7 mouse cellular contexts compared by ENCODE assay signal in the genomic region with DNA sequence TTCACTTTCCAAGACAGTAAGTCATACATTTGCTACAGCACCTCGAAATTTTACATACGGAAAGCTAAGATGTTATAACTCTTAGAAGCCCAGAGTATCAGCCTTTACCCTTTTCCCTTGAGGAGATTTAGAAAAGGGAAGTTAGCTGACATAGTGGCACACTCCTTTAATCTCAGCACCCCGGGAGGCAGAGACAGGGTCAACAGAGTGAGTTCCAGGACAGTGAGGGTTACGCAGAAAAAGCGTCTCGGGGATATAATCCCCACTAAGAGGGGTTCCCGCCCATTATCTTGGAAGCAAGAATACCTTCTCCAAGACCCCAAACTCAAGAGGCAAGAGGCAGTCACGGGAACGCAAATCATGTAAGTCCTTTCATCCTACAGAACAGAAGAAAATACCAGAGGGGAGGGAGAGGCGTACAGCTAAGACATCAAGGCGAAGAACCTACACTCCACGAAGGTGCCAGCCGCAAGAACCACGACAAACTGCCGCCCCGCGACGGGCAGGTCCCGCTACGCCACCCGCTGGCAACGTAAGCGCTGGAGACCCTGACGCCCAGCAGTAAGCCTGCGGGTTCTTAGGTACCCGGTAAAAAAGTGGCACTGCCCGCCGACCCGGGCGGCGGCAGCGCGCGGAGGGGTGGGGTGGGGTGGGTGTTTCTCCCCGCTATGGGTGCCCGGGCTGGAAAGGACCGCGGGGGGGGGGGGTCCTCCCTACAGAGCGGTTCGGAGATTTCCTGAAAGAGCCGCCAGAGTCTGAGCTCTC. TPM values are rescaled to one million over a fixed set of nuclear protein-coding genes. Genes with fewer than 3 reads are reported as not detected.
DNase-seq lines count a peak whose midpoint lies in the region; ATAC-seq and TF ChIP-seq lines count a peak whose summit lies in the region.

No protein-coding gene starts in this region.

- peaks cover 56% of the 10 kb centered on the region for H3K79me2 ChIP-seq in macrophage (ENCODE audit: inconsistent target)

- TF ChIP-seq CTCF in E14TG2a.4 (conservative IDR thresholded peaks at IDR 0.05; ENCODE audit: low read length): no peak

- peak overlapping the region; percentile 92 for H3K4me2 ChIP-seq in embryonic facial prominence, embryonic 13.5 days

- H3K4me3 ChIP-seq in E14TG2a.4 (replicated peaks; ENCODE audit: low read length) (peak overlapping the region; percentile 97), macrophage (ENCODE audit: inconsistent target) (peak overlapping the region; percentile 78)
- peak overlapping the region; percentile 96 for H3K4me3 ChIP-seq in embryonic facial prominence, embryonic 13.5 days

- no peaks in the 10 kb centered on the region for H3K27me3 ChIP-seq in E14TG2a.4 (ENCODE audit: insufficient read depth, low read length)
- no peaks in the 10 kb centered on the region for H3K27me3 ChIP-seq in embryonic facial prominence, embryonic 13.5 days

- WGBS in embryonic facial prominence, embryonic 13.5 days: 4% methylated on average over 32 of the region's 41 CpGs
- under 1% methylated on average over 32 of the region's 41 CpGs for WGBS in macrophage (ENCODE audit: missing documents)

- no peaks in the 10 kb centered on the region for H3K9me3 ChIP-seq in E14TG2a.4 (ENCODE audit: low read length)
- no peaks in the 10 kb centered on the region for H3K9me3 ChIP-seq in embryonic facial prominence, embryonic 13.5 days

- ATAC-seq in embryonic facial prominence, embryonic 13.5 days (ENCODE audit: insufficient number of reproducible peaks, insufficient read depth, low FRiP score, low TSS enrichment, low read depth): no peak

- H3K9ac ChIP-seq in embryonic facial prominence, embryonic 13.5 days: peak overlapping the region; percentile 96

- peaks cover 29% of the 10 kb centered on the region for H3K4me1 ChIP-seq in E14TG2a.4 (replicated peaks; ENCODE audit: low read depth, low read length)
- peaks cover 20% of the 10 kb centered on the region for H3K4me1 ChIP-seq in embryonic facial prominence, embryonic 13.5 days

- H3K36me3 ChIP-seq in E14TG2a.4 (ENCODE audit: insufficient read depth, low read length): peaks cover 27% of the 10 kb centered on the region
- H3K36me3 ChIP-seq in embryonic facial prominence, embryonic 13.5 days: peaks cover 21% of the 10 kb centered on the region
- no peaks in the 10 kb centered on the region for H3K36me3 ChIP-seq in macrophage (ENCODE audit: inconsistent target)

- peak; percentile 27 to 45 for DNase-seq in adrenal gland, adult 18-20 months (ENCODE audit: low spot score in 2 of 2)
- peak; percentile 48 for DNase-seq in heart, postnatal 4 days
- DNase-seq in layer of hippocampus, adult 9-11 months: peak; percentile 29
- DNase-seq in spleen, adult 12 weeks (ENCODE audit: low spot score): peak; percentile 49

- H3K27ac ChIP-seq in embryonic facial prominence, embryonic 13.5 days: peak overlapping the region; percentile 91
- peak overlapping the region; percentile 48 for H3K27ac ChIP-seq in macrophage

RNA-seq across cellular contexts. Expression of gene Wdr45b, which starts 0.7 kb away (rescaled TPM):
- total RNA-seq in adrenal gland, adult 18-20 months (2021): 10 to 100 TPM; 58.3 to 60.6 TPM
- 98.3 and 102 TPM in 2 replicates for polyA plus RNA-seq in embryonic facial prominence, embryonic 13.5 days (2015; fragmentation: Nextera tagmentation; extraction: Ambion mirVana)
- total RNA-seq in heart, postnatal 4 days (2021): 10 to 100 TPM; 55.8 to 56.4 TPM
- total RNA-seq in macrophage (2018; cell fraction: chromatin; rRNA removed): 10 to 100 TPM; 45.2 to 97.3 (median 69.4) TPM
- 10 to 100 TPM; 36.7 to 51.2 (median 44.7) TPM for total RNA-seq in macrophage (2018; cell fraction: cytosol; rRNA removed)
- total RNA-seq in macrophage (2018; cell fraction: nucleus; rRNA removed): 10 to 100 TPM; 39.0 to 70.3 (median 50.4) TPM
- 44.7 to 56.4 TPM (median 51.3 TPM) in 3 replicates for polyA plus RNA-seq in macrophage (2018)

RNA-seq across cellular contexts. Expression of gene Rab40b, which starts 34.5 kb away (rescaled TPM):
- total RNA-seq in adrenal gland, adult 18-20 months (2021): 1 to 10 TPM; 5.4 to 6.0 TPM
- polyA plus RNA-seq in embryonic facial prominence, embryonic 13.5 days (2015; fragmentation: Nextera tagmentation; extraction: Ambion mirVana): 10.7 and 13.1 TPM in 2 replicates
- total RNA-seq in heart, postnatal 4 days (2021): 1 to 10 TPM; 2.9 to 3.3 TPM
- total RNA-seq in macrophage (2018; cell fraction: chromatin; rRNA removed): not detected
- total RNA-seq in macrophage (2018; cell fraction: cytosol; rRNA removed): under 1 TPM in 1 of 26 experiments, not detected in 25; 0.09 TPM
- not detected for total RNA-seq in macrophage (2018; cell fraction: nucleus; rRNA removed)
- polyA plus RNA-seq in macrophage (2018): not detected in 3 replicates
